Mouse (Mus musculus) adrenal gland, postnatal 0 days (tissue): ENCODE data around the gene Rtbdn. TPM values are rescaled to one million over a fixed set of nuclear protein-coding genes. Genes with fewer than 3 reads are reported as not detected.

Experiments used
- microRNA-seq: library from miRNA; unstranded; fragments of <30 nt; microRNA quantifications from one replicate; pipeline ENCODE4, GENCODE M21; 2016; ENCODE audit warnings: borderline replicate concordance; ENCODE audit not compliant: insufficient number of aligned reads
- polyA plus RNA-seq: library from polyadenylated mRNA; unstranded; fragments of >200 nt; fragmentation: Nextera tagmentation; extraction: Ambion mirVana; gene quantifications from 2 replicates; pipeline ENCODE4 v1.2.1, GENCODE M21; 2015

The Rtbdn gene
- polyA plus RNA-seq: 0.12 and 0.61 TPM in 2 replicates

DNA sequence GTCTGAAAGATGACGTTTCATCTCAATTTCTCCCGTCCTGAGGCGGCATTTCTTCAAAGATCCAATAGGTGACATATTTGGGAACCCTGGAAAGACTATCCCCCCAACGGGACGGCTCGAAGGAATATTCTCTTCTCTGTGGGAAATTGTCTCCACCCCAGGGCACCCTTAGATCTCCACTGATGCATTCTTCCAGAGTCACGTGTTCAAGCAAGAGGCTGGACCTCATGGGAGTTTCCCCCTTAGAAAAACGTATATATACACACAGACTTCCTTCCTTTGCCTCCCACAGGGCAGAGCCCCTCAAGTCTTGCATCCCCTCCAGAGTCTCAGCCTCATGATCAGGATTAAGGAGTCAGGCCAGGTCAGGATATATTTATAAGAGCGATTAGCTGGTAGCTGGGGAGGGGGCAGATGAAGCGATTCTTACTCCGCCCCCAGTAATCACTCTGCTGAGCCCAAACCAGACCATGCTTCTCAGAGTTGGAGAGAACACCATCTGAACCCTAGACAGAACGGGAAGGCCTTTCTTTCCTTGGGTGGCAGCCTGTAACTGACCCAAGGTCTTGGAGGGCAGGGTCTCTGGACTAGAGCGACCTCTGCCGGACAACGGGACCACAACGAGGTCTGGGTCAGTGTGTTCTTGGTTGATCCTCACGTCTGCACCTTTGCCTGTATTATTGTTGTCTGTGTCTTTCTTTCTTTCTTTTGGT, at the start of gene Rtbdn:
Gene Rtbdn (plus strand): TSS at position 464 of the 713 bp plus-strand sequence.

DNA sequence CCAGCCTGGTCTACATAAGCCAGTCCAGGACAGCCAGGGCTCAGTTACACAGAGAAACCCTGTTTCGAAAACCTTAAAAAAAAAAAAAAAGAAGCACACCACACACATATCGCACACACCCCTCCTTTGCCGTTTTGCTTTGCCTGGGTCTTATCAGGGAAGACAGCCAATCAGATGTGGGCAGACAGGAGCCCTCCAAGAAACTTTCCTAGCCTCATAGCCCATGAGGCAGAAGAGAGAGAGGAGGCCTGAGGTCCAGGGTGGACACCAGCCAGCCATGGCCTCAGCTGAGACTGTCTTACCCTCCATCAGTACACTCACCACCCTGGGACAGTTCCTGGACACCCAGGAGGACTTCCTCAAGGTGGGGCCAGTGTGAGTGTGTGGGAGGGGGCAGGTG, 45.0 kb upstream of the Rtbdn start, which contains the start of gene Klf1:
Gene Klf1 (plus strand): TSS at position 177 of the 400 bp plus-strand sequence.

GRCm38 (mm10) chr8:84908421-84909161, 38.2 kb upstream of the Rtbdn start, which contains the start of gene Dnase2a:
Dnase2a (plus strand) TSS chr8:84908560.

DNA sequence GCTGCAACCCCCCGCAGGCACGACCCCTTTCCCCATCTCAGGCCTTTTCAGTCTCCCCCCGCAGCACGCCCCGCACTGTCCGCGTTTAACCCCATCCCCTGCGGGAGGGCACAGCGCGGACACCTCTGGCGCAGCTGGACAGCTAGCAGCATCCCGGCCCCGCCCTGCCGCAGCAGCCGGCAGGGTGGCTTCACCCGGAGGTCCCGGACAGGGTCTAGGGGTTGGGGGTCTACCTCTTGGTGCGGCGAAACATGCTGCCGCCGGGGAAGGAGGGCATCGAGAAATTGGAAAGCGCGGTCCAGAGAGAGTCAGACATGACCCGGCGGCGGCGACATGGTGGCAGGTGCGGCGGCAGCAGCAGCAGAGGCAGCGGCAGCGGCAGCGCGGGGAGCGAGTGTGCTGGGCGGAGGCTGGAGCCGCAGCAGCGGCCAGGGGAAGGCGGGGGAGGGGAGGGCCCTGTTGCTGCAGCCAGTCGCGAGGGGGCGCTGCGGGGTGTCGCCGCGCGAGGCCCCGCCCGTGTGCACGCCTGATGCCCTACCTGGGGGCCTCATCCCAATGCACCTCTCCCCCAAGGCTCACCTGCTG, 9.7 kb upstream of the Rtbdn start, which contains the start of gene Mast1:
Gene Mast1 (minus strand): TSS at position 398 of the 585 bp plus-strand sequence.

GRCm38 (mm10) chr8:84969241-84970134, 22.7 kb downstream of the Rtbdn start, which contains the start of the genes Gm49661, Prdx2 and Rnaseh2a:
Gm49661 (minus strand) TSS chr8:84969433.
Prdx2 (plus strand) TSS chr8:84969587.
Rnaseh2a (minus strand) TSS chr8:84969767.

DNA sequence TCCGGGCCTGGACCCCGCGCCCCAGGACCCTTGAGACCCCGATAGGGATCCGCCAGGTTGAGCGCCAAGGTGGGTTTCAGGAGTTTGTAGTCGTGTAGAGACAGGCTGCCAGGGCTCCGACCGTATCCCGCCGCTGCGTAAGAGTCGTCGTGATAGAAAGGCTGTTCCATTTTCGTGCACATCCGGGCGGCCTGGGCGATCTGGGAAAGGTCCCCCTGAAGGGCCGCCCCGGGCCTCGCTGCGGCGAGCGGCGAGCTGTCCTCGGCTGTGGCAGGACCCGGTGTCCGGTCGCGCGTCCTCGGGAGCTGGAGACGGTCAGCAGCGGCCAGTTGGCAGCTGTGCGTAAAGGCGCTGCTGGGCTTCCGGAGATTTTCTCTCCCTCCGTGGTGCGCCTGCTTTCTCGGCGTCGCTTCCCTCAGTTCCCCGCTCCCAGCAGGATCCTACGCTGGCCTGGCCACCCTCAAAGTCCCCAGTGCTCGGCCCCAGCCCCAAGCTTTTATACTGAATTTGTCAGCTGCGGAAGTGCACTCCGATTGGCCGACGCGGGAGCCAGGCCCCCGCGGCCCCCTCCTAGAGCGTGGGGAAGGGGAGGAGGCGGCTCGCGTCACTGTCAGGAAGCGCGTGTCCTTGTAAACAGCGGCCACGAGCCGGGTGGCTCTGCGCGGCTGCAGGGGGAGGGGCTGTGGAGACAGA, 31.6 kb downstream of the Rtbdn start, which contains the start of gene Junb:
Gene Junb (minus strand): TSS at position 471 of the 693 bp plus-strand sequence.

DNA sequence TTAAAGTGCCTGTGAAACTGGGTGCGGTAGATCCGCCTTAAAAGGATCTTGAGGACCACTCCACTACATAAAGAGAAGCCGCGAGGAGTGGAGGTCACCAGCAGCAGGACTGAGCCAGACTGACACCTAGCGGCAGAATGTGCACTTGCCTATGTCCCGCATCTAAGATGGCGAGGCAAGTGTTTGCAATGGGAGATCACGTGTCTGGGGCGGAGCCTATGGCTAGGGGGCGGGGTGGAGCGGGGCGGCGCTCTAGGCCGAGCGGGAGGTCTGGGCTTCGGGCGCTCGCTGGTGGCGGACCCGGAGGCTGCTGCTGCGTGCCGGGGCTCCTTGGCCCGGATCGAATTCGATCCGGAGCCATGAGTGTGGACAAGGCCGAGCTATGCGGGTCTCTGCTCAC, 43.6 kb downstream of the Rtbdn start, which contains the start of gene Hook2:
Gene Hook2 (plus strand): TSS at position 255 of the 400 bp plus-strand sequence.

Small RNAs within 50 kb of the gene (microRNA-seq; reads per million reads assigned to microRNA genes)
- gene Gm24197: not detected

Other genes with a start within 250 kb of the Rtbdn start
- 5.0 and 7.0 TPM in 2 replicates for gene Lyl1, start 245.5 kb upstream of the Rtbdn start, polyA plus RNA-seq
- gene G430095P16Rik, start 224.0 kb upstream of the Rtbdn start, polyA plus RNA-seq: 1.7 and 3.0 TPM in 2 replicates
- gene Nfix, start 146.6 kb upstream of the Rtbdn start, polyA plus RNA-seq: 22.8 and 26.3 TPM in 2 replicates
- gene Dand5, start 124.2 kb upstream of the Rtbdn start, polyA plus RNA-seq: 6.6 and 9.9 TPM in 2 replicates
- 74.9 and 88.3 TPM in 2 replicates for gene Gadd45gip1, start 115.5 kb upstream of the Rtbdn start, polyA plus RNA-seq
- 80.9 and 112 TPM in 2 replicates for gene Rad23a, start 106.3 kb upstream of the Rtbdn start, polyA plus RNA-seq
- gene Calr, start 100.1 kb upstream of the Rtbdn start, polyA plus RNA-seq: 326 and 438 TPM in 2 replicates
- gene Farsa, start 90.0 kb upstream of the Rtbdn start, polyA plus RNA-seq: 34.4 and 47.4 TPM in 2 replicates
- 52.9 and 54.5 TPM in 2 replicates for gene Syce2, start 74.9 kb upstream of the Rtbdn start, polyA plus RNA-seq
- gene Gcdh, start 53.1 kb upstream of the Rtbdn start, polyA plus RNA-seq: 29.7 and 48.4 TPM in 2 replicates
- gene Klf1, start 45.1 kb upstream of the Rtbdn start, polyA plus RNA-seq: 9.0 and 20.1 TPM in 2 replicates
- gene Dnase2a, start 38.4 kb upstream of the Rtbdn start, polyA plus RNA-seq: 10.5 and 16.2 TPM in 2 replicates
- 3.6 and 11.0 TPM in 2 replicates for gene Mast1, start 9.6 kb upstream of the Rtbdn start, polyA plus RNA-seq
- 0.81 TPM in 1 of 2 replicates, not detected in the other for gene Gm49661, start 22.4 kb downstream of the Rtbdn start, polyA plus RNA-seq
- gene Prdx2, start 22.6 kb downstream of the Rtbdn start, polyA plus RNA-seq: 788 and 1,010 TPM in 2 replicates
- gene Rnaseh2a, start 22.8 kb downstream of the Rtbdn start, polyA plus RNA-seq: 136 and 227 TPM in 2 replicates
- gene Junb, start 31.7 kb downstream of the Rtbdn start, polyA plus RNA-seq: 25.6 and 40.6 TPM in 2 replicates
- 8.6 and 12.6 TPM in 2 replicates for gene Hook2, start 43.6 kb downstream of the Rtbdn start, polyA plus RNA-seq
- gene Best2, start 67.5 kb downstream of the Rtbdn start, polyA plus RNA-seq: not detected in 2 replicates
- 101 and 111 TPM in 2 replicates for gene Asna1, start 78.3 kb downstream of the Rtbdn start, polyA plus RNA-seq
- gene Trir, start 79.8 kb downstream of the Rtbdn start, polyA plus RNA-seq: 114 and 124 TPM in 2 replicates
- 15.4 and 16.3 TPM in 2 replicates for gene Tnpo2, start 89.9 kb downstream of the Rtbdn start, polyA plus RNA-seq
- gene Fbxw9, start 113.1 kb downstream of the Rtbdn start, polyA plus RNA-seq: 33.5 and 34.5 TPM in 2 replicates
- gene Gm5741, start 121.0 kb downstream of the Rtbdn start, polyA plus RNA-seq: not detected in 2 replicates
- 54.9 and 58.6 TPM in 2 replicates for gene Dhps, start 124.8 kb downstream of the Rtbdn start, polyA plus RNA-seq
- gene Wdr83os, start 133.7 kb downstream of the Rtbdn start, polyA plus RNA-seq: 109 and 143 TPM in 2 replicates
- gene Wdr83, start 134.3 kb downstream of the Rtbdn start, polyA plus RNA-seq: 23.8 and 33.0 TPM in 2 replicates
- gene Man2b1, start 136.3 kb downstream of the Rtbdn start, polyA plus RNA-seq: 30.0 and 40.0 TPM in 2 replicates
- 1.4 and 2.2 TPM in 2 replicates for gene Zfp791, start 176.1 kb downstream of the Rtbdn start, polyA plus RNA-seq
- gene Cks1brt, start 204.9 kb downstream of the Rtbdn start, polyA plus RNA-seq: not detected in 2 replicates